Mouse (Mus musculus): Measurements from ENCODE around the gene Flt3l.
"Not testable (repeated sequence)": the region's sequence is repeated elsewhere in the genome, so short reads cannot be mapped to it uniquely, and the experiment has no call there.

The Flt3l gene

DNA sequence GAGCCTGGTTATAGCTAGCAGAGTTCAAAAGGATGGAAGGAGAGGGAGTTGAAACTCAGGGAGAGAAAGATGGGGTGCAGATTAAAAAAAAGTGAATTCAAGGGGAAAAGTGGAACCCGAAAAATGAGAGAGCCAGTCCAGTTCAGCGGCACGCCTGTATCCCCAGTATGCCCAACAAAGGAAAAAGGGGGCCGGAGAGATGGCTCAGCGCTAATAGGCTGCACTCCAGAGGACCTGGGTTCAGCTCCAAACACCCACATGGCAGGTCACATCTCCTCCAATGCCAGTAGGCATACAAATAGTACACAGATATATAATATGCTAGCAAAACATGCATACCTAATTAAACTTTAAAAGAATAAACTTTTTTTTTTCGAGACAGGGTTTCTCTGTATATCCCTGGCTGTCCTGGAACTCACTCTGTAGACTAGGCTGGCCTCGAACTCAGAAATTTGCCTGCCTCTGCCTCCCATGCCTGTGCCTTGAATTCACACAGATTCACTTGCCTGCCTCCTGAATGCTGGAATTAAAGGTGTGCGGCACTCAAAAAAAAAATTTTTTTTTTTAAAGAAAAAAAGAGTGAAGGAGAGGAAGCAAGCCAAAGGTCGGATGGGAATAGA is 26.9 kb upstream of the Flt3l start:
- DNase-seq (ENCODE audit: low spot score), result no peak

DNA sequence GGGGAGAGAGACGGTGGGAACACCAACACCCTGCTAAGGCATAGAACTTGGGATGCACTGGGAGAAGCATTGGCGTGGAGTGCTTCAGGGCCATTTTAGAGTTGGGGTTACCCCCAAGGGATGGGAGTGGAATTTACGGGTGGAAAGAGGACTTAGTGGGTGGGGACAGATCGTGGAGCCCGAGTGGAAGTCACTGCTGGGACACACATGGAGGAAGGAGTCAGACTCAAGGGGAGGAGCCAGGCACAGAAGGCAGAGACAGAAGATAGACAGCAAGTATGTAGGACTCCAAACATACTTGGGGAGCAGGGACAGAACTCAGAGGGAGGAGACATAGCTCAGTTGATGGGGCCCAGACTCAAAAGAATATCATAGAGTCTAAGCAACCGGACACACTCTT is 26.3 kb upstream of the Flt3l start:
- DNase-seq (ENCODE audit: low spot score), result no peak

DNA sequence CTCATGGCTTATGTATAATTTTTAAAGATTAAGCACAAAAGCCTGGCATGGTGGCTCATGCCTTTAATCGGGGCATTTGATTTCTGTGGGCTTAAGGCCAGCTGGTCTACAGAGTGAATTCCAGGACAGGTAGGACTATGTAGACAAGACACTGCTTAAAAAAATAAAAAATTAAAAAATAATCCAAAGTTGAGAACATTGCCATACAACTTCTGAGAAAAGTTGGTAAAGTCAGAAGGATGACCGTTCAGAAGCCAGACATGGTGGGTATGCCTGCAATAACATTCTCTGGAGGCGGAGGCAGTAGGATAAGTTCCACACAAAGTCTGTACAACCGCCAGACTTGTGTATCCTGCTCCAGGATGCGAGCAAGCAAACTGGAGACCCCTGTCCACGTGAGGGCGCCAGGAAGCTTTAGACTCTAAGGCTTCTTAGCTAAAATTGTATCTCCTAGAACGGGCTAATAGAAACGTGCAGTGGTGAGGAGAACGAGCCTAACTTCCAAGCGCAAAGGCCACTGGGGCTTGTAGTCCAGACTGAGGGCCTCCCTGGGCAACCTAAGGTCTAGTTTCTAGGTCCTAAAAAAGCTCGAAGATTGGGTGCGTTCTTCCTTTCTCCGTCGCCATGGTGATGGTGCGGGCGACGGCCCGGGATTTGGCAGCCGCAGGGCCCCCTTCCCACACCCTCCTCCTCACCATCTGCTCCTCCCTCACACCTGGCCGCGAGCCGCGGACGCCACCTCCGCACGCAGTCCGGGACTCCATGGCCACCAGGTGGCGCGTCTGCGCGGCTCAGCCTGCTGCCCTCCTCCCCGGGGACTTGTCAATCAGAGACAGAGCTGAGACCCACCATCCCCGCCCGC is 25.6 kb upstream of the Flt3l start:
- peak; percentile 93 for DNase-seq (ENCODE audit: low spot score)

DNA sequence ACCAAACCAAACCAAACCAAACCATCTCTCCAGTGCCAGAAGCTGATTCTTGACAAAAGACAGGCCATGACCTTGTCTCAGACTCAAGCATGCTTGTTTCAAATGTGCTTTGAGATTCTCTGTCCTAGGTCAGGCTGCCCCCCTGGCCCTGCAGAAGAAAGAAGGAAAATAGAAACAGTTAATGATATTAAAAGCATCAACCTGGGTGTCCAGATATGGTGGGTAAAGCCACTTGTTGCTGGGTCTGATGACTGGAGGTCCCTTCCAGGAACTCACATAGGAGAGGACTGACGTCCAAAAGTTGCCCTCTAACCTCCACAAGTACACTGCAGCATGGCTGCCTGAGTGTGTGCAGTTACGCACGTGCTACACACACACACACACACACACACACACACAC is 24.6 kb upstream of the Flt3l start:
- DNase-seq (ENCODE audit: low spot score), result no peak

DNA sequence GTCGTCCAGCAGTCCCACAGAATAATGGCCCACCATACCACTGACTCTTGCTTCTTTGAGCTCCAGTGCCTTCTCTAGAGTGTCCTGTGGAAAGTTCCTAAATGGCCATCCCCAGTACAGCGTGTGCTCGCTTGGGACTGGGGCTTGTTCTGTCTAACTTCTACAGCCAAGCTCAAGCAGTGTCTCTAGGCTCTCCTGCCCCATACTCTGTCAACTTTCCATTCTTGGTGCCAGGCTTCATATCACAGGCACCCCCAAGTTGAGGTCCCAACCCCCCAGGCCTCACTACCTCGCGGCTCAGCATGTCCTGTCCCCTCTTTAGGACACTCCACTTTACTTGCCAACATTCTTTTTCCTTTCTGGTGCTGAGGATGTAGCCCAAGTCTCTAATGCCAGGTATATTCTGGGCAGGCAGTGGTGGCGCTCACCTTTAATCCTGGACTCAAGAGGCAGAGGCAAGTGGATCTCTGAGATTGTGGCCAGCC is 24.1 kb upstream of the Flt3l start:
- no peak for DNase-seq (ENCODE audit: low spot score)

DNA sequence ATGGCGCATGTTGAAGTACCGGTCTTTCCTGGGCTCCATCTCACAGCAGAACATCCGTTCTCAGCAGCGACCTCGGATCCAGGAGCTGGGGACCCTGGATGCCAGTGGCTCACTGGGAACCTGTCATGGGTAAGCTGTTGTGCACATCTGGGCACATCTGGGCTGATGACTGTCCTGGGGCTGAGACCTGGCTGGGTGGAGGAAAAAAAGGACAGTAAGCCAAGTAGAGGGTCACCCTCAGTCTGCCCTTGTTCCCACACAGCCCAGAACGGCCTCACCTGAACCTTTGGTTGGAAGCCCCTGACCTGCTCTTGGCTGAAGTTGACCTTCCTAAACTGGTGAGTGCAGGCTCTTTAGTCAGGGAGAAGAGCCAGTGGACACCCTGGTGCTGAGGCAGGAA is 22.8 kb upstream of the Flt3l start:
- no peak for DNase-seq (ENCODE audit: low spot score)

DNA sequence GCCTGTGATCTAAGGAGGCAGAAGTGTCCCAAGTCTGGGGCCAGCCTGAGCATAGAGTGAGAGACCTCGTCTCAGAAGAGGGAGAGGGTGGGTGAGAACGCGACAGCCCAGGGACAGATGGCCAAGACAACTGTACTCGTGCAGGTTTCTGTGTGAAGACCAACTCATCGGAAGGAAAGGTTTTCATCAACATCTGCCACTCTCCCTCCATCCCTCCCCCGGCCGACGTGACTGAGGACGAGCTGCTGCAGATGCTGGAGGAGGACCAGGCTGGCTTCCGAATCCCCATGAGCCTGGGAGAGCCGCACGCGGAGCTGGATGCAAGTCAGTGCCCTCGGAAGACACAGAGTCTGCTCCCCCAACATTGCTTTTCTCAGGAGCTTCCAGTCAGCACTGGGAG is 21.2 kb upstream of the Flt3l start:
- DNase-seq (ENCODE audit: low spot score), result no peak

DNA sequence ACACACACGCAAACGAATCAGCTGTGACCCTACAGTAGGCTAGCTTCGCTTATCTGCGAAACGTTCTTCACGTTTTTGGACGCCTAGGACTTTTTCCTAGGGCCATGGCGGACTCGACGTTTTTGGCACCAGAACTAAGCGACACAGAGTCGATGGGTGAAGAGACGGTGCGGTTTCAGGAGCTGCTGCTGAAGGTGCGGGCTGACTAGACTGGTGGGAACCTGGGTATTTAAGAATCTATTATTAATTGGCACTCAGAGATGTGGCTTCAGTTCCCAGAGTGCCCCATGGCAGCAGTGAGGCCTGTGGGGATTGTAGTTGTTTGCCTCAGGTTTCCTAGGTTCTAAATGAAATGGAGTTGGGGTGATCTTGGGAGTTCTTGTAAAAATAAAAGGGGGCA is 20.0 kb upstream of the Flt3l start:
- no peak for DNase-seq (ENCODE audit: low spot score)

DNA sequence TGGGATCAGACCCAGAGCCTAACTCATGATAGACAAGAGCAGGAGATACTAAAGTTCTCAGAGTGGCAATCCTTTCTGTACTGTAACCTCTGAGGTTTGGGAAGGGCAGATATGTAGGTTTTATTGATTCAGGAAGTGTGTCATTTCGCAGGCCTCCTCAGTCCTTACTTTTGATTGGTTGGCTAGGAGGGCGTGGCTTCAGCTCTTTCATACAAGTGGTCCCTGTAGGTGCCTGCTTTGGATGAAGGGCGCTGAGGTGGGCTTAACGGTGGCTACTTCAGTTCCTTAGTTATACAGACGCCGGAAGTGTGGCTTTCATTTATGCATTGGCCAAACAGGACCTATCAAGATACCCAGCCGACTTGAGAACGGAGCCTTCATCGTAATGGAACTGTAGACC is 19.4 kb upstream of the Flt3l start:
- DNase-seq (ENCODE audit: low spot score), result no peak

DNA sequence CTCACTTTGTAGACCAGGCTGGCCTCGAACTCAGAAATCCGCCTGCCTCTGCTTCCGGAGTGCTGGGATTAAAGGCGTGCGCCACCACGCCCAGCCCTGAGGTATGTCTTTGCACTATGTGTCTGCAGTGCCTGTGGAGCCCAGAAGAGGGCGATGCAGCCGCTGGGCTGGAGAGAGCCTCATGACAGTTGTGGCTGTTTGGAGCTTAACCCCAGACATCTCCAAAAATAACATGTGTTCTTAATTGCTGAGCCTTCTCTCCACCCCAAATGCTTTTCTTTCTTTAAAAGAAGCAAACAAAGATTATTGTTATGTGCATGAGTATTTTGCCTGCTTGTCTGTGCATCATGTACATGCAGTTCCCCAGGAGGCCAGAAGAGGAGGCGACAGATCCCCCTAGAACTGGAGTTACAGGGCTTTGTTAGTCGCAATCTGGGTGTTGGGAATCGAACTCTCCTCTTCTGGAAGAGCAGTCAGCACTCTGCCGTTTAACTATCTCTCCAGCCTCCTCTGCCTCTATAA is 18.8 kb upstream of the Flt3l start:
- DNase-seq (ENCODE audit: low spot score), result peak; percentile 44

DNA sequence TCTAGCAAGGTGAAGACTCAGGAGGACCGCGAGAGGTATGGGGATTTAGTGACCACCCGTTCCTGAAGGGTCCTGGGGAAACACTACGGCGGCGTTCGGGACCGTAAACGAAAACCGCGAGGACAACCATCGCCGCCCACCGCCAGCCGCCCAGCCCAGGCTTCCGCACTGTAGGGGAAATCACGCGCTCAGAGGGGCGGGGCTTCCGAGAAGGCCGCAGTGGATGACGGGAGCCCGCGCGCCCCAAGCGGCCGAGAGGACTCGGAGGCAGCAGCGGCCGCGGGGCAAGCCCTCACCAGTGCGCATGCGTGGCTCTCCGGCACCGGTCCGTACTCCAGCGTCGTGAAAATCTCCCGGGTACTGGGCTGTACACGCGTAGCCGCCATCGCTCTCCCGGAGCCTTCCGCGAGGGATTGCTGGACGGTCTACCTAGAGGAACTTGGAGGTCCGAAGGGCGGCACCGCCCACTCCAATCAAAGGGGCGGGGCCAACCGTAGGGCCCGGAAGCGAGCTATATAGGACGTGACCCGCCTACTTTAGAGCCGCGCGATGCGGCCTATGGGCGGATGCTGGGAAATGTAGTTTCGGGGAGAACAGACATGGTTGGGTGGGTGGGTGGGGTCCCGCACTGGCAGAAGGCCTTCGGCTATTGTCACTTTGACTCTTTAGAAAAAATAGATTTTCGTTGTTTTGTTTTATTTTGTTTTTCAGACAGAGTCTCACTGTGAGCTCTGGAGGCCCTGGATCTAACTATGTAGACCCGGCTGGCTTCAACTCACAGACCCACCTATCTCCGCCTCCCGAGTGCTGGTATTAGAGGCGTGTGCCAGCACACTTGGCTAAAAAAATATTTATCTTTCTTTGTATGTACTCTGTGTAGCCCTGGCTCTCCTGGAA is 18.1 kb upstream of the Flt3l start, which contains the start of the genes Pih1d1 and Aldh16a1:
Pih1d1 (plus strand) TSS at position 208 of the 897 bp plus-strand sequence.
Aldh16a1 (minus strand) TSS at position 489 of the 897 bp plus-strand sequence.
- peak; percentile 96 for DNase-seq (ENCODE audit: low spot score)

DNA sequence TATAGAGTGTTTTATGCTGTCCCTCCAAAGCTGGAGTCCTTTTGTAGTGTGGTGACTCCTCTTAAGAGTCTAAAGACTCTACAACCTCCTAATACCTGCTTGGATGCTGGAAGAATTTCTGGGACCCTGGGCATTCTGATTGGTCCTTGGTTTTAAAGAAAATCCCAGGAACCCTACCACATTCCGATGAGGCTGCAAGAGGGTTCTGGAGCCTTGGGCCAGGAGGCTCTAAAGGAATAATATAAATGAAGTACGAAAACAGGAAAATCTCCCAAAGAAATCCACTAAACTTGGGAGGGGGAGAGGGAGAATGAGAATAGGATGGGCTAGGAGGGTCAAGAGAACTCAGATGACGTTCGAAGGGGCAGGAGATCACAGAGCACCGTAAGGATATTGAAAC is 17.4 kb upstream of the Flt3l start:
- no peak for DNase-seq (ENCODE audit: low spot score)

DNA sequence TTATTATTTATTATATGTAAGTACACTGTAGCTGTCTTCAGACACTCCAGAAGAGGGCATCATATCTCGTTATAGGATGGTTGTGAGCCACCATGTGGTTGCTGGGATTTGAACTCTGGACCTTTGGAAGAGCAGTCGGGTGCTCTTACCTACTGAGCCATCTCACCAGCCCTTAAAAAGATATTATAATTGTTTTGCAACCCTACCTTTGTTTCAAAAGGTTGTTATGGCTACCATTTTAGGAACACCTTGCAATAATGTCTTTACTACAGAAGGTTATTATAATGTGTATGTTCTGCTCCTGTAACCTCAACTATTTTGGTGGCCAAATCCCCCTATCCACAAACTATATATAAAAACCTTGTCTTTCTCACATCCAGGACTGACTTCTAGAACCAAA is 16.8 kb upstream of the Flt3l start:
- not testable (repeated sequence) for DNase-seq (ENCODE audit: low spot score)

DNA sequence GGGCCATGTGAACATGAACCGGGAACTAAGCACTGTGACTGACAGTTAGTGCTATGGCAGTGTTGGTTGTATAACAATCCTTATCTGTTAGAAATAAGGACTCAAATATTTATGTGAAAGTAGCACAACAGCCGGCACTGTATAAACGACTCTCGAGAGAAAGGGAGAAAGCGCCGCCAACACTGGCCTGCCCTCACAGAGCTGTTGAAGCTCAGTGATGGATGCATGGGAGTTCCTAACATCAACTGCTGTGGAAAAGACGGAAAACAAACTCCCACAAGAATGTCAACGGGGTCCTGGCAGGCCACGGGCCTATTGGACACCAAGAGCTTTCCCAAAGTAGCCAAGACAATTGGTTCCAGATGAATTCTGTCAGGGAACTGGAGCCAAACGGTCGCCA is 15.1 kb upstream of the Flt3l start:
- no peak for DNase-seq (ENCODE audit: low spot score)

DNA sequence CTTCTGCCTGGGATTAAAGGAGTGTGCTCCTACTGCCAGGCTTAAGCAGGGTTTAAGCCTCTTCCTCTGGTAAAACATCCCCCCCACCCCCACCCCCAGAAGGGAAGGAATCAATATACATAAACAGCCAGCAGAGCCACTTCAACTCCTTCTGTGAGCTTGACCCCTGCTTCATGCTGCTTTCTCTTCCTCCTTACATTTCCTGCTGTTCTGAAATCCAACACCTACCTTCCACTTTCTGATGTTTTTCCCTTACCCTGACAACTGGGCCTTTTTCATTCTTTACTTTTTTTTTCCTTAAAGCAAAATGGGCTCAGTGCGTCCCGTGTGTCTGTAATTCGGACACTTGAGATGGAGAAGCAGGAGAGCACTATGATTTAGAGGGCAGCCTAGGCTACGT is 14.1 kb upstream of the Flt3l start:
- DNase-seq (ENCODE audit: low spot score), result no peak

DNA sequence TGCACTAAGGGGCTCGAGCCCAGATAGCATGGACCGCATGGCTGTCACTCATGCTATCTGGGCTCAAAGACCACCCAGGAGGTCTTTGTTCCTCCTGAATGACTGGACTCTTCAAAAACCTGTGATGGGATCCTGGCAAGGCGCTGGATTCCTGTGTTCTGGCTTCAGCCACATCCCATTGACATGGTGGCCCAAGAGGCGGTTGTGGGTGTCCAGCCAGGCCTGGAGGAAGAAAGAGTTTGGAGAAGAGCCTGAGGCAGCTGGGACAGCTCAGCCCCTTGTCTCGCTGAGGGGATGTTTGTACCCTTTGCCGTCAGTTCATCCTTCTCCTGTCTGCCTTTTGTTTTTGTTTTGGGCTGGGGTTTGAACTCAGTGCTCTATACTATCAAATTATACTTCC is 13.3 kb upstream of the Flt3l start:
- no peak for DNase-seq (ENCODE audit: low spot score)

DNA sequence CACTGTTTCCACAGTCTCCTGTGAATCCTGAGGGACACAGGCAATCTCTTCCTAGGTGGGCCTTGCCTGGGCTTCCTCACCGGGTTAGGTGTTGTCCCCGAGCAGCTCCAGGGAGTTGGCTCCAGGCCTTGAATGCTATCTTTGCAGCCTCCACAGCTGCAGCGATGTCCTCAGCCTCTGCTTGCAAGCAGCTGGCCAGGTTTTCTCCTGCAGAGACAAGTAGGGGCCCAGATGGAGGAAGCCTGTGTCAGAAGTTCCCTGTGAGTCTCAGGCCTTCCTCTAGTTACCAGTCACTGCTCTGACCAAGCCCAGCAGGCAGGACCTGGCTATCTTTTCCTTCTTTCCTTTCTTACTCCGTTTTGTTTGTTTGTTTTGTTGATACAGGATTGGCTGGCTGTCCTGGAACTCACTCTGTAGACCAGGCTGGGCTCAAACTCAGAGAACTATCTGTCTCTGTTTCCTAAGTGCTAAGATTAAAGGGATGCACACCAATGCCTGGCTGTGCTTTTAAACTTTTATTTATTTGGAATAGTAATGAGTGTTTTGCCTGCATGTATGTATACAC is 12.4 kb upstream of the Flt3l start:
- no peak for DNase-seq (ENCODE audit: low spot score)

DNA sequence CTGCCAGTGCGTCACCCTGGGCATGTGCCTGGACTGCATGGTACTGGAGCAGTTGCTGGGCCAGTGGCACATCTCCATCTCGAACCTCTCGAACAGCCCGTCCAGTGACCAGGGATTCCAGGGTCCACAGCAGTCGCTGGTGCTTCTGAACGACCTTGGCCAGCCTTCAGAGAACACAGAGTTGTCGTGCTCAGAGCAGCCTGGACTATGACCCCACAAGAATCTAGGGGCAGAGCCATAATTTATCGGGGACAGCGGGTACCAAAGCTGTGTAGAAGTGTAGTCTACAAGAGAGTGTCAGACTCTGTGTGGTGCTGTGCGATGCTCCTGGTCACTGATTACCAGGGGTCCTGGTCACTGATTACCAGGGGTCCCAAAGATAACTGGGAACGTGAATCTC is 11.7 kb upstream of the Flt3l start:
- no peak for DNase-seq (ENCODE audit: low spot score)

DNA sequence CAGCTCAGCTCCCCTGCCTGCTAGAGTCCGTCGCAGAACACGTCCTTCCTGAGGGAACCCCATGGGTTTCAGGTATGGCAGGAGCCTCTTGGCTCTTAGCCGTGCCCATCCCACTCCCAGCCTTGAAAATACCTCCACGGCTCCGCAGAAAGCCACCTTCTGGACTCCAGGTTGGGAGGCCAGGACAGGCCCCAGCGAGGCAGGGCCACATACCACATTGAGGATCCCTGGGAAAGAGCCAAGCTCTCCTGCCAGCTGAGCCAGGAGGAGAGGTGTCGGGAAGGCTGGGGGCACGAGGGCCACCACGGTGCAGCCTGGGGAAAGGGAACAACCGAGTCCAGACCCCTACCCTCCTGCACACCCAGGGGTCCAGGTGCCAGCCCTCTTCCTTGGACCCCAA is 11.0 kb upstream of the Flt3l start:
- DNase-seq (ENCODE audit: low spot score), result no peak

DNA sequence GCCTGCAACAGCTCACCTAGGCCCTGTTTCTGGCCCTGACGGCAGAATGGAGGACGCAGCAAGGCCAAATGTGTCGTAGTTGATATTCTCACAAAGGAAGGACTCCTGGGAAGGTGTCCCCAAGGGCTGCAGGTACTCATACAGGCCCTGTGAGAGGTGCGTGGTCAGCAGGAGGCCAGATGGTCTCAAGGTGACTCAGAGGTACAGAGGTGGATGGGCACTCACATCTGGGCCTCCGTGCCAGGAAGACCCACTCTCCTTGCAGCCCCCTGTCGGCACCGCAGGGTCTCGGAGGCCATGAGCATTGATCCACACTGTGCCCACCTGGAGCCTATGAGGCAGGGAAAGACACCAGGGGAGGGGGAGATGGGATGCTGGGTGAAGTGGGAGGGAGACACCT is 9.2 kb upstream of the Flt3l start:
- DNase-seq (ENCODE audit: low spot score), result no peak

DNA sequence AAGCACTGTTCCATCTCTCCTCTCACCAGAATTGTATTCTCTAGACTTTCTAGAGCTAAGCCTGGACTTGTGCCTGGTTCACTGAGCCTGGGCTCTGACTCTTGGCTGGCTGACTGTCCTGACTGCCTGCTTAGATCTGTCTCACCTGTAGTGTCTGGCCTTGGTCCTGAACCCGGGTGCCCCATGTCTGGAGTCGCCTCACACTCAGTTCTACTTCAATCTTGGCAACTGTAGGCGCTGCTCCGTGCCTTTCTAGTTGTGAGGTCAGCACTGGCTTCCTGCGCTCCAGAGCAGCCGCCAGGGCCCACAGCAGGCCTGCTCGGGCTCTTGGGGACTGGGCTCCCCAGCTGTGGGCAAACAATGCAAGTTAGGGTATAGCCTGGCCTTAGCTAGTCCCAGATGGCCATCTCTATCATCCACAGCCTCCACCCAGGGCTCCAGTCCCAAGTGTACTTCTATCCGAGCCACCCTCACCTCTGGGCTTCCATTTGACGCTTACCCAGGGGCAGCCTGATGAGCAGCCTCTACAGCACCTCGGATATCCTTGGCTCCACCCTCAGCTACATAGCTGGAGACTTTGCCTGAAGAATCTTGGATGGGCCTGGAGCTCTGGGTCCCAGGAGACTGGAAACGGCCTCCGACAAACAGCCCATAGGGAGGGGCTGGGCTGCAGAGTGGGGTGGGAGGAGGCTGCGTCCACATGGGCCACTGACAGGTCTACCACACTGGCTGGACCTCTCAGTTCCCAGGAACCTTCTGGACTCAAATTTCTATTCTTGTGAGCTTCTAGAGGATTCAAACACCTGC is 8.3 kb upstream of the Flt3l start:
- no peak for DNase-seq (ENCODE audit: low spot score)

Data from urinary bladder, postnatal 25 days (tissue).